Mouse (Mus musculus) spleen, adult 18-20 months (tissue): ENCODE results near the gene Sv2b.
"Not testable (repeated sequence)": the region's sequence is repeated elsewhere in the genome, so short reads cannot be mapped to it uniquely, and the experiment has no call there.

Experiments used
- DNase-seq, 2 experiments: peaks; one replicate each; pipeline ENCODE4 v3.0.0; 2022; ENCODE audit warnings: mixed read lengths in 2 of 2

Gene Sv2b

GRCm38 (mm10) chr7:75308457-75309312 is at the start of gene Sv2b:
Gene Sv2b (minus strand): TSS chr7:75309262.
- DNase-seq = peak in 1 of 2 experiments; percentile 6

- DNase-seq = no peak
These were observed 49.3 kb upstream of the Sv2b start for GRCm38 (mm10) chr7:75358284-75358851.

DNA sequence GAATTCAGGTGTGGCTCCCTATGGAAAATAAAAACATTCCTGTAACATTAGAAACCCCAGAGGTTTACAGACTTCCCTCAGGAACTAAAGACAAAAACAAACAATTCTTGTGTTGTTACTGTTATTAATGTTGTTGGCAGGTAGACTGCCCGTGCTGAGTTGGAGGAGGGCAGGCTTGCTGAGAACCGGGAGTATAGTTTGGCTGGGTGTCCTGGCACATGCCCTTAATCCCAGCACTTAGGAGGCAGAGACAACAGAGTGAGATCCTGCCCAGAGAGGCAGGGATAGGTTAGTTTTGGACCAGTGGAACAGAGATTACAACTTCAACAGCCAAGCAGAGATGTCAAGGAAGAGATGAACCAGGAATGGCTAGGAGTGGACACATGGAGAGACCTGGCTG is 46.5 kb upstream of the Sv2b start:
- DNase-seq = no peak

- DNase-seq = no peak
These were observed 43.8 kb upstream of the Sv2b start for GRCm38 (mm10) chr7:75352777-75353374.

DNA sequence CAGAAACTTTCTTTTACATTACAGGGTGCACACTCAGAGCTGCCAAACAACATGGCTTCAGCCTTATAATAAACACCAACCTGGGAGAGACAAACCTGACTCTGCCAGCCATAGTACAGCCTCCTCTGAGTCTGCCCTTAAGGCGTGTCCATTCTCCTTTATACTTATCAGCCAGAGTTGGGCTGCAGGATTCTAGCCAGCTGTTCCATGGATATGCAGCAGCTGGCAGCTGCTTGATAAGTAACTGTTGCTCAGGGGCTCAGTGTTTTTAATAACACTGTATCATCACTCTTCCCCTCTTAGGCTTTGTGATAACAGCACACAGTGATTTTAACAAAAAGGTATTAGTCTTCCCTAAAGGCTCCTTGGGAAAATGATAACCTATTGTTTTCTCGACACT is 41.1 kb upstream of the Sv2b start:
- DNase-seq = no peak

DNA sequence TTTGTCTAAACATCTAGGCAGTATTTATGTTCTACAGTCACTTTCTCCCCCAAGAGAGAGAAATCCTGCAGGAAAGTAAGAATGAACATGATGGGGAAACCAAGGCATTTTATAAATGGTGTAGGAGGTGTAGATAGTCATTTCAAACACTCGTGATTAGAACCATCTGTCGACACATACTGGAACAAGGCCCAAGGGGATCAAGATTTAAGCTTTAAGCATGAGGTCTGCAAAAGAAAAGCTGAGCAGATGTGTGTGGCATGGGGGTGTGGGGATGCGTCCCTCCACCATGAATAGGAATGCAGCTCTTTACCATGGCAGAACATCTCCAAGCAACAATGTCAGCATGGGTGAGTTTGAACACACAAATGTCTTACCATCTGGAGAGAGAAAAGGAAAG is 23.2 kb upstream of the Sv2b start:
- DNase-seq = no peak

GRCm38 (mm10) chr7:75329740-75330142 is 20.7 kb upstream of the Sv2b start:
- DNase-seq = no peak

GRCm38 (mm10) chr7:75328721-75329362 is 19.8 kb upstream of the Sv2b start:
- no peak for DNase-seq

DNA sequence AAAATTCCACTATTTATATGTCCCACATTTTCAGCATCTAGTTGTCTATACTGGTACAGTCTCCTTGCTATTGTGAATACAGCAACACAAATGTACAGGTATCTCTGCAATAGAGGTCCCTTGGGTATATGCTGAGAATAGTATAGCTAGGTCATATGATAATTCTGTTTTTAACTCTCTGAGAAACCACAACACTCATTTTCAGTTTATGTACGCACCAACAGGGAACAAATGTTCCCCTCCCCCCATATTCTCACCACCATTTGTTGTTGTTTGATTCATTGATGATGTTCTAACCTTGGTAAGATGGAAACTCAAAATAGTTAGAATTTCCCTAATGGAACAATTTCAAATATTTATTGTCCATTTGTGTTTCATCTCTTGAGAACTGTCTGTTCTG is 16.2 kb upstream of the Sv2b start:
- DNase-seq = no peak

- DNase-seq = not testable (repeated sequence)
These were observed 13.7 kb upstream of the Sv2b start for GRCm38 (mm10) chr7:75322742-75323141.

DNA sequence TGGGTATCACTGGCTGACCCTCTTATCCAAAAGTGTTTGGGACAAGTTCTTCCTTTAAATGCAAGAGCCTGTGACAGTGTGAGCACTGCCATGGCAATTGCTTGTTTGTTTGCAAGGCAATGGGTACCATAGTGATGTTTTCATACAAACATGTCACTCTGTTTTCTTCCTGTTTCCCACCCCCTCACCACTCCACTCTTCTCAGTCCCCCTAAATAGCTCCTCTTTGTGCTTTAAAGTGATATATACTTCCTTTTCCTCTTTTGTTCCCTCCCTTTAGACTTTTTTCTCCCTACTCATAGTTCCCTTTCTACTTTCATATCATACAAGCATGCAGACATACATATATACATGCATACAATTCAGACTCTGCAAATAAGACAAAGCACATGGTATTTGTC is 10.9 kb upstream of the Sv2b start:
- no peak for DNase-seq

DNA sequence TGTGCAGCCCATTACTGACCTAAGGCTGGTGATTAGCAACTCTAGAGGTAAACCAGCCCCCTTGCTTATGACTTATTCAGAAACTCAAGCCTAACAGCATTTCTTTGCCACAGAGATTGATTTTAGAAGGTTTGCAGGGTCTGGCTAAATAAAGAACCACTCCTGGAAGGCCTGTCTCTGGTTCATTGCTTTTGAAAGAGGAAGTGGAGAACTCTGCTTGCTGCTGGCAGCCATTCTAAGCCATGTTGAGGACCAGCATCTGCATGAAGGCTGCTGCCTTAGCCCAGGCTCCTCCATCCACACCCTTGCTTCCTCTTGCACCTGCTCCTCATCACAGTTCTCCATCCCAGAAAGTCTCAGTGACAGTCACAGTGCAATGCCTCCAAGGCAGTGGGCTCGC is 9.3 kb upstream of the Sv2b start:
- DNase-seq = peak; percentile 13 to 26

GRCm38 (mm10) chr7:75314873-75315272 is 5.8 kb upstream of the Sv2b start:
- DNase-seq = no peak

- no peak for DNase-seq
These were observed 508 bp upstream of the Sv2b start for GRCm38 (mm10) chr7:75309570-75309969.

DNA sequence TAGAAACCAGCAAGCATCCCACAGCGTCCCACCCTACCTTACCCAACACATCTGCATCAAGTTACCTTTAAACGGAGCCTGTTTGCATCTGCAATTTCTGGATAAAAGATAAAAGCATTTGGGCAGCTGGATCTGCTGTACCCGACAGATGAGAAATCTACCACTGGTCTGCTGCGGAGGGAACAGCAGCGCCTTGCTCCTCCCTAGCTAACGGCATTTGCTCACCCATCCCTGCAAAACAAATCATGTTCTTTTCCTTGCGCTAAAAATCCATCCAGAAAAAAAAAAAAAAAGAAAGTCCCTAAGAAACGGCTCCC is 964 bp downstream of the Sv2b start:
- DNase-seq = no peak

GRCm38 (mm10) chr7:75307570-75308087 is 1.4 kb downstream of the Sv2b start:
- no peak for DNase-seq

GRCm38 (mm10) chr7:75305901-75306465 is 3.1 kb downstream of the Sv2b start:
- DNase-seq = no peak

GRCm38 (mm10) chr7:75302523-75303215 is 6.4 kb downstream of the Sv2b start:
- DNase-seq = no peak

- DNase-seq = no peak
These were observed 9.8 kb downstream of the Sv2b start for GRCm38 (mm10) chr7:75299245-75299644.

DNA sequence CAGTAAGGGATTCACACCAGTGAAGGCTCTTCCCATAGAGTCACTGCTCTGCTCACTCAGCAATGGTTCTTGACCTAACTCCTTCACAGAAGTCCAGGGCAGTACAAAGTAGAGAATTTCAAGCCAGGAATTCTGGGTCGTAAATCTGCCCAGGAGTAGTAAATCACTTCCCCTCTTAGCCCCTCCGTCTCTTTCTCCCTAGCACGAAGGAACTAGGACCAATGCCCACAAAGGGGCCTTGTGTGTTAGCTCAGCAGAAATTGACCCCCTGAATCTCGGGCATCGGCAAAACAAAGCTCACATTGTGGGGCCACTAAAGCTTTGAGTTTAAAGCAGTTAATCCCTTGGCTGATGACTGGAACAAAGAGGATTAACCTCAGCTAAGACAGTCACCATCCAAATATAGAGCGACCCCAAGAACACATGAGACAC is 12.4 kb downstream of the Sv2b start:
- no peak for DNase-seq

DNA sequence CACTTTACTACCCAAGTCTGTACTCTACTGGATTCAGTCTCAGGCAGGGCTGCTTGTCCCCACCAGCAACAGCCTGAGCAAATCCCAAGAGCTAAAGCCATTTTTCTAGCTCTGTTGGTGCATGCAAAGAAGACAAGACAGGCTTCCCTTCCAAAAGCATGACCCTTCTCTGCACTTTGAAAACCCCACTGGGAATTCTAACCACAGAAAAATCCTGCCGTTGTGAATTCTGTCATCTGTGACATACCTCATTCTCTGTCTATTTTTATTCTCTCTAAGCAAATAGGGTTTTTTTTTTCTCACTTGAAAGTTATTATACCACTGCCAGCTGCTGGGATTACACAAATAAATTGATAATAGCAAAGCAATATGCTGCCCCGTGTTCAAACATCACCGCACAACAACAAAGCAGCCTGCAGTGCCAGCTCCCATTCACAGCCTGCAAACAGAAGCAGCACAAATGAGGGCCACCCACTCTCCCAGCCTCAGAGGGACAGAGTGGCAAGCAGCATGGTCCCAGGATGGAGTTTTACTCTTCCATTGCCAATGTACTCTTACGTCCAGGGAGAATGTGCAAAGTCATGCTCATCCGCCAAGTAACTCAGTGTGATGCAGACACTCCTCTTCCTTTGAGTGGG is 13.7 kb downstream of the Sv2b start:
- DNase-seq = no peak

DNA sequence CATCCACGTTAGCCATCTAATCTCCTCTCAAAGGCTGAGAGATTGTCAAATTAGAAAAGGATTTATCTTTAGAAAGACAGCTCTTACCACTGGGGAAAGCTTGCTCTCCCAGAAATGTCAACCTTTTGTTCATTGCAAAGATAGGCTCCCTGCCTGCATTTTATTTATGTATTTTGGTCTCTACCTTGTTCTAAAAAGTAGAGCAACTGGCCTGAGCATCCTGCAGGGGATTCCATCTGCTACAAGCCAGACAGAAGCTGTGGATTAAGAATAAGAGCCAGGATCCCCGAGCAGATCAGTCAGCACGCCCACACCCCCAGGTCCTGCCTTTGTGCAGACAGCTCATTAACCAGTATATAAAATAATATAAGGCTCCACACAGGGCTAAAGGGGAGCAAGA is 16.8 kb downstream of the Sv2b start:
- DNase-seq = no peak
